Mouse (Mus musculus) megakaryocyte-erythroid progenitor cell, adult 5-6 weeks (primary cell): ENCODE data around the gene Prop1. TPM values are rescaled to one million over a fixed set of nuclear protein-coding genes. Genes with fewer than 3 reads are reported as not detected.

ENCODE experiments used
- ATAC-seq: replicated peaks from 2 replicates; pipeline ENCODE4 v1.8.0; 2016; ENCODE audit warnings: mild to moderate bottlenecking, inconsistent platforms; ENCODE audit not compliant: severe bottlenecking, poor library complexity, low FRiP score, low TSS enrichment
- total RNA-seq, 2 experiments: library from RNA; stranded (forward) in 1 of 2; stranded (reverse) in 1 of 2; fragments of 200-1000, 215-1000 nt in 1 of 2; fragments of >200 nt in 1 of 2; fragmentation: Nextera tagmentation in 1 of 2; gene quantifications; 2 replicates each; pipeline ENCODE4 v1.2.3; 2014 to 2017

The Prop1 gene
- total RNA-seq (2014; fragmentation: Nextera tagmentation) (not detected in 2 replicates), total RNA-seq (2017) (not detected in 2 replicates)

- no peak for ATAC-seq
Observed at GRCm38 (mm10) chr11:50953665-50954064, at the start of gene Prop1. Gene Prop1 (minus strand): TSS chr11:50953765.

- no peak for ATAC-seq
Observed at GRCm38 (mm10) chr11:51003296-51003695, 49.7 kb upstream of the Prop1 start, which contains the start of gene Olfr51. Gene Olfr51 (plus strand): TSS chr11:51003596.

- no peak for ATAC-seq
Observed at GRCm38 (mm10) chr11:50981667-50982066, 28.1 kb upstream of the Prop1 start, which contains the start of gene Olfr1377. Gene Olfr1377 (plus strand): TSS chr11:50981967.

- ATAC-seq = no peak
Observed at GRCm38 (mm10) chr11:50977216-50977615, 23.7 kb upstream of the Prop1 start.

- ATAC-seq = no peak
Observed at GRCm38 (mm10) chr11:50966230-50966629, 12.7 kb upstream of the Prop1 start, which contains the start of gene Olfr1378. Gene Olfr1378 (plus strand): TSS chr11:50966530.

- ATAC-seq = no peak
Observed at GRCm38 (mm10) chr11:50964886-50965285, 11.3 kb upstream of the Prop1 start.

- no peak for ATAC-seq
Observed at GRCm38 (mm10) chr11:50952290-50952689, 1.3 kb downstream of the Prop1 start.

- ATAC-seq = no peak
Observed at GRCm38 (mm10) chr11:50943506-50943905, 10.1 kb downstream of the Prop1 start, which contains the start of gene 4933414I15Rik. Gene 4933414I15Rik (minus strand): TSS chr11:50943765.

- no peak for ATAC-seq
Observed at GRCm38 (mm10) chr11:50942386-50942785, 11.2 kb downstream of the Prop1 start.

- peak; percentile 71; the same call in 1 of the 2 replicates for ATAC-seq
Observed at GRCm38 (mm10) chr11:50939621-50940366, 13.8 kb downstream of the Prop1 start.

- ATAC-seq = no peak
Observed at GRCm38 (mm10) chr11:50938435-50938834, 15.1 kb downstream of the Prop1 start.

- ATAC-seq = no peak
Observed at GRCm38 (mm10) chr11:50932040-50932439, 21.5 kb downstream of the Prop1 start.

GRCm38 (mm10) chr11:50931451-50931866 lies 22.1 kb downstream of the Prop1 start, which contains the start of gene Zfp354b:
Gene Zfp354b (minus strand): TSS chr11:50931633.
- ATAC-seq = peak; percentile 99

- peak; percentile 40 for ATAC-seq
Observed at GRCm38 (mm10) chr11:50931021-50931420, 22.5 kb downstream of the Prop1 start.

GRCm38 (mm10) chr11:50930469-50931014 lies 23.0 kb downstream of the Prop1 start:
- ATAC-seq = peak; percentile 39; the same call in 1 of the 2 replicates

GRCm38 (mm10) chr11:50915671-50916320 lies 37.8 kb downstream of the Prop1 start, which contains the start of gene Zfp2:
Gene Zfp2 (minus strand): TSS chr11:50916165.
- ATAC-seq = peak; percentile 100

GRCm38 (mm10) chr11:50914461-50914860 lies 39.1 kb downstream of the Prop1 start:
- ATAC-seq = no peak

- no peak for ATAC-seq
Observed at GRCm38 (mm10) chr11:50913301-50913700, 40.3 kb downstream of the Prop1 start.

- no peak for ATAC-seq
Observed at GRCm38 (mm10) chr11:50908136-50908535, 45.4 kb downstream of the Prop1 start.
